12 mouse cellular contexts compared by ENCODE assay signal in the genomic region with DNA sequence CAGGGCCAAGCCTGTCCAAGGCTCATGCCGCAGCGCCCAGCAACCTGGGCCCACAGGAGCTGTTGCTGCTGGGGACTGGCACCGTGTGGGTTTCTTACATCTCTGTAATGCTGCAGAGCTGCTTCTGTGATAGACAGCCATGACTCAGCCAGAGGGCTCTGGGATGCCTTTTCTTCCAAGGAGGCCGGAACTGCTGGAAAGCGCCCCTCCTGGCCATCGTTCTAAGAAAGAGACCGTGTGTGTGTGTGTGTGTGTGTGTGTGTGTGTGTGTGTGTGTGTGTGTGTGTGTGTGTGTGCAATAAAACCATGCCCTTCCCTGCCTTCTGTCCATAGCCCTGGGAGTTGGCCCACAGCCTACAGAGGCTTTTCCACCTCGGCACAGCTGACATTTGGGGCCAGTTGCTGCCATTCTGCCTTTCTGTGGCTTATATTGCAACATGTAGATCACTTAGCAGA. TPM values are rescaled to one million over a fixed set of nuclear protein-coding genes. Genes with fewer than 3 reads are reported as not detected.
DNase-seq lines count a peak whose midpoint lies in the region; ATAC-seq and TF ChIP-seq lines count a peak whose summit lies in the region.
"Had no signal": no experiment of that assay in that cellular context is flagged by ENCODE, and none has a peak within 500 bp of the region (broad histone marks: within the 10 kb centered on the region; RNA-seq: fewer than 3 reads in every experiment).

No protein-coding gene starts in this region.

- H3K4me3 ChIP-seq in stomach, postnatal 0 days (ENCODE audit: low read depth, low read length): no peak overlapping the region
- H3K4me3 ChIP-seq: embryonic facial prominence, embryonic 15.5 days; liver, embryonic 12.5 days had no signal

- H3K9ac ChIP-seq in stomach, postnatal 0 days (ENCODE audit: low read length): no peak overlapping the region
- H3K9ac ChIP-seq: embryonic facial prominence, embryonic 15.5 days; liver, embryonic 12.5 days had no signal

- ATAC-seq in stomach, postnatal 0 days (ENCODE audit: low FRiP score, low TSS enrichment): peak; percentile 39; the same call in 1 of the 2 replicates
- ATAC-seq: liver, embryonic 12.5 days had no signal

- no peak for TF ChIP-seq EP300 in stomach, postnatal 0 days (optimal IDR thresholded peaks at IDR 0.05)

- intact Hi-C loops in gastrocnemius, postnatal 14 days (cut with DNase I; ENCODE audit: low total_unique reads): no loop called here

- peak overlapping the region; percentile 40; the same call in 1 of the 2 replicates for H3K27ac ChIP-seq in stomach, postnatal 0 days (replicated peaks)
- H3K27ac ChIP-seq: embryonic facial prominence, embryonic 15.5 days; liver, embryonic 12.5 days had no signal

- 43% methylated on average over 8 of the region's 8 CpGs for WGBS in stomach, postnatal 0 days

- peak; percentile 43; the same call in 1 of the 2 replicates for TF ChIP-seq CTCF in stomach, postnatal 0 days (IDR thresholded peaks at IDR 0.05; ENCODE audit: low read depth)

- H3K36me3 ChIP-seq in stomach, postnatal 0 days (ENCODE audit: control insufficient read depth, insufficient read depth, low read length): no peaks in the 10 kb centered on the region
- H3K36me3 ChIP-seq: embryonic facial prominence, embryonic 15.5 days; liver, embryonic 12.5 days had no signal

- no peaks in the 10 kb centered on the region for H3K9me3 ChIP-seq in stomach, postnatal 0 days (ENCODE audit: control insufficient read depth, low read length)
- H3K9me3 ChIP-seq: embryonic facial prominence, embryonic 15.5 days; liver, embryonic 12.5 days had no signal

- H3K4me2 ChIP-seq in stomach, postnatal 0 days (replicated peaks; ENCODE audit: low read depth): no peak overlapping the region
- H3K4me2 ChIP-seq: embryonic facial prominence, embryonic 15.5 days; heart, embryonic 11.5 days; liver, embryonic 12.5 days had no signal

- peak; percentile 38 for DNase-seq in gastrocnemius, postnatal 14 days
- DNase-seq in gastrocnemius, adult 18-20 months (ENCODE audit: low spot score): no peak
- peak; percentile 26 for DNase-seq in ovary, postnatal 36 days (ENCODE audit: low spot score)
- DNase-seq in ovary, postnatal 14 days (ENCODE audit: low spot score): no peak
- peak; percentile 30 for DNase-seq in cerebellum, adult 8-10 months
- peak; percentile 24 for DNase-seq in stomach, postnatal 0 days (ENCODE audit: low spot score)
- no peak for DNase-seq in thymus, postnatal 10 days (ENCODE audit: low spot score in 2 of 2)
- no peak for DNase-seq in ovary, adult 18-20 months (ENCODE audit: low spot score)
- DNase-seq: kidney, postnatal 10 days had no signal

- no peaks in the 10 kb centered on the region for H3K27me3 ChIP-seq in stomach, postnatal 0 days (ENCODE audit: control insufficient read depth, insufficient read depth, low read length)
- H3K27me3 ChIP-seq: embryonic facial prominence, embryonic 15.5 days had no signal

- H3K4me1 ChIP-seq in stomach, postnatal 0 days (replicated peaks; ENCODE audit: control insufficient read depth, insufficient read depth): peaks cover 4% of the 10 kb centered on the region; the same call in 1 of the 2 replicates
- H3K4me1 ChIP-seq: liver, embryonic 12.5 days had no signal

RNA-seq across cellular contexts. Expression of gene Rassf5, which starts 35.1 kb away (rescaled TPM):
- 1 to 10 TPM; 1.8 TPM for total RNA-seq in gastrocnemius, postnatal 14 days (2021)
- 1 to 10 TPM in 1 of 2 experiments, under 1 TPM in 1; 0.39 to 1.1 TPM for total RNA-seq in gastrocnemius, adult 18-20 months (2021)
- 7.9 and 8.6 TPM in 2 replicates for polyA plus RNA-seq in stomach, postnatal 0 days (2015; fragmentation: Nextera tagmentation; extraction: Ambion mirVana)

RNA-seq across cellular contexts. Expression of gene Eif2d, which starts 57.0 kb away (rescaled TPM):
- 10 to 100 TPM; 23.1 to 26.1 TPM for total RNA-seq in gastrocnemius, postnatal 14 days (2021)
- 10 to 100 TPM; 25.8 to 28.9 TPM for total RNA-seq in gastrocnemius, adult 18-20 months (2021)
- polyA plus RNA-seq in stomach, postnatal 0 days (2015; fragmentation: Nextera tagmentation; extraction: Ambion mirVana): 36.3 and 38.8 TPM in 2 replicates

Comparison
In these comparisons a context has a peak if more than half of its experiments do, and no peak if none do; other contexts are left out.
1. DNase-seq: peak in gastrocnemius, postnatal 14 days (single experiment), ovary, postnatal 36 days (single experiment), cerebellum, adult 8-10 months (single experiment) and stomach, postnatal 0 days (single experiment); none in gastrocnemius, adult 18-20 months (single experiment), ovary, postnatal 14 days (single experiment), thymus, postnatal 10 days (0 of 2) and ovary, adult 18-20 months (single experiment).